Mouse (Mus musculus) layer of hippocampus, postnatal 25 days (tissue): ENCODE measurements at regions not wholly inside any gene's neighbourhood (a gene's known extent, or its start where the extent isn't known, plus 50 kb on each side); places are given as distances from the start of the nearest gene placed in this dataset.

Experiments
- DNase-seq, 2 experiments: peaks; one replicate each; pipeline ENCODE4 v3.0.0; 2022; ENCODE audit warnings: mixed read lengths in 2 of 2, low spot score in 1 of 2; ENCODE audit errors: extremely low spot score in 1 of 2

- no peak for DNase-seq
These were observed 94.4 kb downstream of the Gm11232 start for GRCm38 (mm10) chr4:71663397-71663796.

- no peak for DNase-seq
These were observed 117.2 kb downstream of the Gm11232 start for GRCm38 (mm10) chr4:71640521-71640920.

- DNase-seq = no peak
These were observed 130.7 kb downstream of the Gm11232 start for GRCm38 (mm10) chr4:71627088-71627487.

DNA sequence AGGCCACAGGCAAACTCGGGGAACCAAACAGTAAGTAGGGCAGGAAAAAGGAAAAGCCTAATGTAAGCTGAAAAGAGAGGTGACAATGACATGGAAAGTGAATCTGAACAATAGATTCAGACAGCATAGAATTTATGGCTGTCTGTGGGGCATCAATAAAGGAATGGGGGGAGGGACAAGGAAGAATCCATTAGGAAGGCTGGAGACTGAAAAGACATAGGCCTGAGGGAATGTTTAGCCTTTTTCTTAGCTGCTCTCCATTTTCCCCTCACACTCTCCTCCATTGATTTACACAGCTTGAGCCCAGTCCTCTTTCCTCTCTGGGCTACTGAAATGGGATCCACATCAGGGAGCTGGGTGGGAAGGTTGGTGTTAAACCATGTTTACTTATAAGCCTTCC lies 131.1 kb downstream of the Gm11232 start:
- no peak for DNase-seq

DNA sequence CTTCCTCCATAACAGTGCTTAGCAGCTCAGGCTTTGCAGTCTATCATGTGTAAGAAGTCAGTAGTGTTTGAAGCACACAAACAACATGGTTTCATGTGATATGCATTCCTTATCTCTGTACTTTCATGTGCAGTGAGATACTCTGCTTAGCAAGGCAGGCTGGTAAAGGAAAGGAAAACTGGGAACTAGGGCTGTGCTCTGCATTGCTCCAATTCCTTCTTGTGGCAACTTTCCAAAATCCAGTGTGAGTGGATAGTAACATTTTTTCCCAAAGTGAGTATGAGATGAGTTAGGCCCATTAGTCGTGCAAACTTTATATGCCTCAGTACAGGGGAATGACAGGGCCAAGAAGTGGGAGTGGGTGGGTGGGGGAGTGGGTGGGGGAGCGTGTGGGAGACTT lies 133.0 kb downstream of the Gm11232 start:
- DNase-seq = no peak

GRCm38 (mm10) chr4:71613720-71614119 lies 144.0 kb downstream of the Gm11232 start:
- no peak for DNase-seq

DNA sequence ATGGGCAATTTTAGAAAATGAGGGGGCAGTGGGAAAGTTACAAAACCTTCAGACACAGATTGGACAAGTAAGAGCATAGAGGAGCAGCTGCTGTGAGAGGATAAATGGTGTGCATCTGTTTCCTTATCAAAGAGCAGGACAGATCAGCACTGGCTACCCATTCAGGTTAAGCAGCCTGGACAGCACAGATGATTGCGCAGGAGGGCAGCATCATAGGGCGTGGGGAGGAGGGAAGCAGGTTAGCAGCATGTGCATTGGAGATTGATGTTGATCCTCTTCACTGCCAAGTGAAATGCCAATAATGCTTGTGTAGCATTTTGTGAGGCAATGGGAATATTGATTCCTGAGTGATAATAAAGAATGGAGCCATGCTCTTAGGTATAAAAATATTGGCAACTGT lies 171.9 kb downstream of the Gm11232 start:
- no peak for DNase-seq

GRCm38 (mm10) chr4:71560656-71561055 lies 197.1 kb downstream of the Gm11232 start:
- DNase-seq = no peak

GRCm38 (mm10) chr4:71539200-71539599 lies 218.6 kb downstream of the Gm11232 start:
- no peak for DNase-seq

- DNase-seq = no peak
These were observed 219.8 kb downstream of the Gm11232 start for GRCm38 (mm10) chr4:71537971-71538370.

GRCm38 (mm10) chr4:71524255-71524970 lies 233.4 kb downstream of the Gm11232 start:
- no peak for DNase-seq

DNA sequence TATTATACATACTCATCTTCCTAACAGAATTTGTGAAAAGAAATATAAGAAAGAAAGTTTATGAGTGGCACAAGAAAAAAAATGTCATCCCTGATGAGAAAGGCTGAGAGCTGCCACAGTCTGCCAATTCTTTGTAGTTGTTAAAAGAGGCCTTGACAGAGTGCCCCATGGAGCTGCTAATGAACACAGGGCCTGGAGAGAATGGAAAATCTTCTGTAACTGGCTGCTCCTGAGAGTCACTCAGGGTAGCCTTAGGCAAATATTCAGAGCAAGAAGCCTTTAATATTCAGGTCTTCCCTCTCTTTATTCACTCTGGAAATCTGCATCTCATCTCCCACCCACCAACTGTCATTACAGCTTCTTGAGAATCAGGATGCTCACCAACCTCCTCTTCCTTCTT lies 237.0 kb downstream of the Gm11232 start:
- no peak for DNase-seq

GRCm38 (mm10) chr4:71517921-71518404 lies 239.8 kb downstream of the Gm11232 start:
- no peak for DNase-seq

DNA sequence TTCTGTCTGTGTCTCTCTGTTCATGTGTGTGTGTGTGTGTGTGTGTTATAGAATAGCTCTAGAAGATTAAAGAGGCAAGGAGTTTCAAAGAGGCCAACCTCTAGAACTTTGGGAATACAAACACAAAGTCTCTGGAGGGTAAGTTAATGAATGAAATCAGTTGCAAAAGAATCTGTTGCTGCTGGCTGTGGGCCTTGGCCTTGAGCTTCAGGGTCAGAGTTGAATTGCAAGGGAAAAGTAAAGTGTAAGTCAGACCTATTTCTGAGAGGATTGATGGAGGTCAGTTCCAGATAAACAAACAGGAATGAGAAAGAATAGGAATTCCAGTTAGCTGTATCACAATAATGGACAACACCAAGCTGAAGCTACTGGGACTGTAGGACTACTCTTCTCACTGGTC lies 250.9 kb downstream of the Gm11232 start:
- no peak for DNase-seq

DNA sequence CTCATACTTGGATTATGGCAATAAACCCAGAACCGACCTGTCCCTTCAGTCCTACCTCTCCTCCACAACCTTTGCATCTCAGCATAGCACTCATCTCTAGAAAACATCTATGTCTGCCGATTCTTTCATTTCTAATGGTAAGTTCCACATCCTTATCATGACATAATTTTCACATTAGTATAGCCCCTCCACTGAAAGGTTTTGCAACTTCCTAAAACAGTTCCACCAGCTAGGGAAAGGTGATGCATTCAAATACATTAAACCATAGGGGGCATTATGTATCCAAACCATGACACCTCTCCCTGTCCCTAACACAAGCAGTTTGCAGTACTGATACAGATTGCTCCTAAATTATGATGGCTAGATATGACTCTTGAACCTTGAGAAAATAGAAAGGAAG lies 268.0 kb downstream of the Gm11232 start:
- DNase-seq = no peak

DNA sequence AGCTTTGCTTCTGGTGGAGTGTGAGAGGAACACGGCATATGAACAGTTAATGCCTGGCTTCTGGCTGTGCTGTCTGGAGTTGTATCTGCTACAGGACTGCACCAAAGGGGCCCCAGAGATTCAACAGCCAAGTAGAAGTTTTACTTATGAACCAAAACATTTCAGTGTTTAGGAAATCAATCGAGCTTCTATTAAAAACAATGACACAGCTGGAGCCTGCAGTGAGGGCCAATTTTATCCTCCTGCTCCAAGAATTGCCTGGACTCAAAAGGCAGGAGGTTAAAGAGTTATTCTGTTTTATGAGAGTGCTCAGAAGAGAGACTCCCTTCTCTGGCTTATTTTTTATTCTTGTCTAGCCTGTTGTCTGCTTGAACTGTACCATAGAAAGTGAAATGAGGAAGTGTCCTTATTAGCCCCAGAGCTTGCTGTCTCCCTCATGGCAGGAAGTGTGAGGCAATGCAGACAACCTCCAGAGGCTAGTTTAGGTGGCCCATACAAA lies 269.1 kb downstream of the Gm11232 start:
- no peak for DNase-seq

- no peak for DNase-seq
These were observed 269.7 kb downstream of the Gm11232 start for GRCm38 (mm10) chr4:71488059-71488458.

DNA sequence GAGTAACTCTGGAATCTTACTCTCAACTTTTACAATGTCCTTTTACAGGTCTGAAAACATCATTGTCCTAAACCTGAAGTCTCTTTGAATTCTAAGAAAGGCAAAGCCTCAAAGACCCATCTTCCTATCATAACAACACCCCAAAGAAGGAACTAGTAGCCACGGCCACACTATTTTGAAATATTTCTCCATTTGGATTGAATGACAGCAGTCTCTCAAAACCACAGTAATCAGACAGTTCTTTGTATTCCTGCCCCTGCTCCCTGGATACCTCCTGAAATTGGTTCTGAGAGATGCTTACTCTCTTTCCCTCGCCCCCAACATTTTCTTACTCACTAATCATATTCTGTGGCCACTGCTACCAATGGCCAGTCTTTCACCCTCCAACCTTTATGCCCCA lies 276.8 kb downstream of the Gm11232 start:
- DNase-seq = no peak

- no peak for DNase-seq
These were observed 287.2 kb downstream of the Gm11232 start for GRCm38 (mm10) chr4:71470580-71470979.

- no peak for DNase-seq
These were observed 303.0 kb downstream of the Gm11232 start for GRCm38 (mm10) chr4:71454811-71455210.

DNA sequence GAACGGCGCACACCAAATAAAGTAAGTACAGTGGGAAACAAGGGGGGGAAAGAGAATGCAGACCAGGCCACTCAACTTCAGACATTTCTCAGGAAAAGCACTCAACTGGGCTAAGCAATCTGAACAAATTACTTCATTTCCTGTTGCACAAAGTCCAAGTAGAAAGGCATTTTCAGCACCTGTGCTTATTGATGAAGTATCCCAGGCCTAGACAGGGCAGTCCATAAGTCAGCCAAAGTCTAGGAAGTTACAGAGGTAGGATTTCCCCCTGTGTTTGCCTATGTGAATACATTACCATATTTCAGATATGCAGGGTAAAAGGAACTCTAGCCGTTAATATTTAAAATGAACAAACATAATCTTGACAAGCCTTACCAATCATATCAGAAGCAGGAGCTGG lies 304.3 kb downstream of the Gm11232 start:
- DNase-seq = no peak

DNA sequence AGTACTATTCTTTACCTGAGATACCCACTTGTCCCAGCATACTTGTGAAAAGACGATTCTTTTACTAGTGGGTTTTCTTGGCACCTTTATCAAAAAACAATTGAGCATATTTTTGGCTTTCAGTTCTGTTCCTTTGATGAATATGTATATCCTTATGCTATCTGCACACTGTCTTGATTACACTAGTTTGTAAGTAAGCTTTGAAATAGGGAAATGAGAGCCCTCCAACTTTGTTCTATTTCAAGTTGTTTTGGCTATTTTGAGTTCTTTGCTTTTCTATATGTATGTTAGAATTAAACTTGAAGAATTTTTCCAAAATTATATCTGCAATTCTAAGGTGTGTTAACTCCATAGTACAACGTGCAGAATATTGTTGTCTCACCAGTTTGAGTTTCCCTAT lies 311.3 kb downstream of the Gm11232 start:
- DNase-seq = no peak
